Mouse (Mus musculus): Measurements from ENCODE around the gene Cadm1. TPM values are rescaled to one million over a fixed set of nuclear protein-coding genes. Genes with fewer than 3 reads are reported as not detected.

The Cadm1 gene
- polyA plus RNA-seq, 1 experiment from 2014 or later: 68.4 TPM

- H3K27me3 ChIP-seq (ENCODE audit: insufficient read depth, poor library complexity, severe bottlenecking): no peaks in the 10 kb centered on the region
- H3K27ac ChIP-seq: no peak overlapping the region
- no peak overlapping the region for H3K4me3 ChIP-seq
- 60% methylated on average over 12 of the region's 12 CpGs for WGBS
- no peaks in the 10 kb centered on the region for H3K9me3 ChIP-seq
- DNase-seq (ENCODE audit: low spot score): no peak
- H3K36me3 ChIP-seq: no peaks in the 10 kb centered on the region
- H3K4me1 ChIP-seq: peaks cover 20% of the 10 kb centered on the region
Observed at GRCm38 (mm10) chr9:47623447-47624445, 93.8 kb downstream of the Cadm1 start.

DNA sequence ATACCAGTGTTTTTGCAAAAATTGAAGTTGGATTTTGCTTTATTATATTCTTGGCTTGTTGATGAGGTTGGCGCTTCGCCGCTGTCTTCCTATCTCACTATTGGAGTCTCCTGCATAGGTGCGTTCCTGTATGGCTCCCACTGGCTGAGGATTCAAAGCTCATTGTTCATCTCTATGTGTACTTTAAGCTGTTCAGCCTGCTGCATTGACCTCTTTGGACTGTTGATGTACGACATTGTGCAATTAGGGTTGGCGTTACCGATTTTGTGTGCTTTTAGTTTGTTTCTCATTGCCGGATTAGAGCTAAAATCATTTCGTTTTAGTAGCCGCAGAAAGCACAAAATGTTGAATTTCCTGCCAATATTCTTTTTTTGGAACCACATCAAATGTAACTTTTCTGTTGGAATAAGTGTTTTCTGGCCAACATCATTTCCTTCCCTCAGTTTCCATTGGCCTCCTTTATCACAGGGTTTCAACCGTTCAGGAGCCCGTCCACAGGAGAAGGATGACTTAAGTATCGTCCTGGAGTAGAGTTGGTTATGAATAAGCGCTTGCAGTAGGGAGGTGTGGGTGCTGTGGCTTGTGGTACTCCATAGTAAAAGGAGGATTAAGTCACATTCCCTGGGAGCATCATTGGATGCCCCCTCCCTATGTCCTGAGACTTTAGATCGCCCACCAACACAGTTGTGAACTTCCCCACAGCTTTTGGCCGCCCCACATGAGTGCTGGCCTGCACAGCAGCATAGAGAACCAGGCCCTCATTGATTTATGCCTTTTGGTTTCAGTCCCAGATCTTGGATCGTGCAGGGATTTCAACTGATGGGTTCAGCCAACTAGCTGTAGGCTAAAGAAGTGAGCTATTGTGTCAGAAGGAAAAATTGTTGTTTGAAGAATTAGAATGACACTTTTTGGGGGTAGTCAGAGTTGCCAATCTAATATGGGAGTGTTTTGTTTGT, 94.9 kb downstream of the Cadm1 start:
- no peaks in the 10 kb centered on the region for H3K36me3 ChIP-seq
- H3K27ac ChIP-seq: no peak overlapping the region
- peaks cover 2% of the 10 kb centered on the region; the same call in 1 of the 2 replicates for H3K9me3 ChIP-seq
- H3K27me3 ChIP-seq (ENCODE audit: insufficient read depth, poor library complexity, severe bottlenecking): no peaks in the 10 kb centered on the region
- 90% methylated on average over 17 of the region's 17 CpGs for WGBS
- H3K4me1 ChIP-seq: peaks cover 13% of the 10 kb centered on the region
- DNase-seq (ENCODE audit: low spot score): no peak
- no peak overlapping the region for H3K4me3 ChIP-seq

- Histone ChIP-seq H3K9me3 (peaks cover 2% of the 10 kb centered on the region; the same call in 1 of the 2 replicates), H3K27ac (no peak overlapping the region), H3K4me1 (peaks cover 13% of the 10 kb centered on the region), H3K36me3 (no peaks in the 10 kb centered on the region), H3K4me3 (no peak overlapping the region), H3K27me3 (ENCODE audit: insufficient read depth, poor library complexity, severe bottlenecking) (no peaks in the 10 kb centered on the region)
- 89% methylated on average over 7 of the region's 7 CpGs for WGBS
- DNase-seq (ENCODE audit: low spot score): no peak
Observed at GRCm38 (mm10) chr9:47625621-47626210, 95.7 kb downstream of the Cadm1 start.

DNA sequence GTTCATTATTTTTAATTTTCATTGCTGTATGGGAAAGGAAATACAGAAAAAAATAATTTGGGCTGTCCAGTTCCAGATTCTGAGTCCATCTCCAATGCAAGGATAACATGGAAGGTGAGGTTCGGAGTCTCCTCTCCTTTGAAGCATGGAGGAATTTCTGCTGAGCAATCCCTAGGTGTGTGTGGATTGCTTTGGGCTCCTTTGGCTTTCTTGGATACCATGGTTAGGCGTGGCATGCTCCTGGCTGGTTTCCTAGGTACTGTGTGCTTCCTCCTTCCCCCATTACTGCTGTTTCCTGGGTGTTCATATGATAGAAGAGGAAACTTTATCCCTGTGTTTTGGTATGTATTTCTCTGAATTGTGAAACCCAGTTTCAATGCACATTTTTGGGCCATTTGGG, 98.0 kb downstream of the Cadm1 start:
- Histone ChIP-seq H3K27ac (no peak overlapping the region), H3K4me3 (no peak overlapping the region), H3K4me1 (peaks cover 6% of the 10 kb centered on the region; the same call in 1 of the 2 replicates), H3K9me3 (peaks cover 2% of the 10 kb centered on the region; the same call in 1 of the 2 replicates), H3K36me3 (no peaks in the 10 kb centered on the region), H3K27me3 (ENCODE audit: insufficient read depth, poor library complexity, severe bottlenecking) (no peaks in the 10 kb centered on the region)
- DNase-seq (ENCODE audit: low spot score): no peak
- WGBS: 88% methylated on average over 2 of the region's 2 CpGs

- Histone ChIP-seq H3K36me3 (no peaks in the 10 kb centered on the region), H3K9me3 (peaks cover 2% of the 10 kb centered on the region; the same call in 1 of the 2 replicates), H3K27ac (no peak overlapping the region), H3K27me3 (ENCODE audit: insufficient read depth, poor library complexity, severe bottlenecking) (no peaks in the 10 kb centered on the region), H3K4me3 (no peak overlapping the region), H3K4me1 (peaks cover 3% of the 10 kb centered on the region; the same call in 1 of the 2 replicates)
- no peak for DNase-seq (ENCODE audit: low spot score)
- WGBS: 72% methylated on average over 1 of the region's 1 CpGs
Observed at GRCm38 (mm10) chr9:47628550-47628949, 98.6 kb downstream of the Cadm1 start.

GRCm38 (mm10) chr9:47634695-47635094, 104.7 kb downstream of the Cadm1 start:
- no peak for DNase-seq (ENCODE audit: low spot score)
- Histone ChIP-seq H3K4me1 (peaks cover 3% of the 10 kb centered on the region; the same call in 1 of the 2 replicates), H3K27me3 (ENCODE audit: insufficient read depth, poor library complexity, severe bottlenecking) (no peaks in the 10 kb centered on the region), H3K9me3 (no peaks in the 10 kb centered on the region), H3K27ac (no peak overlapping the region), H3K36me3 (no peaks in the 10 kb centered on the region), H3K4me3 (no peak overlapping the region)
- 68% methylated on average over 3 of the region's 3 CpGs for WGBS

GRCm38 (mm10) chr9:47642663-47643062, 112.7 kb downstream of the Cadm1 start:
- Histone ChIP-seq H3K4me1 (peaks cover 13% of the 10 kb centered on the region; the same call in 1 of the 2 replicates), H3K36me3 (no peaks in the 10 kb centered on the region), H3K27ac (no peak overlapping the region), H3K27me3 (ENCODE audit: insufficient read depth, poor library complexity, severe bottlenecking) (no peaks in the 10 kb centered on the region), H3K9me3 (no peaks in the 10 kb centered on the region), H3K4me3 (no peak overlapping the region)
- WGBS: 47% methylated on average over 4 of the region's 4 CpGs
- DNase-seq (ENCODE audit: low spot score): no peak

GRCm38 (mm10) chr9:47645056-47645455, 115.1 kb downstream of the Cadm1 start:
- Histone ChIP-seq H3K36me3 (no peaks in the 10 kb centered on the region), H3K4me3 (no peak overlapping the region), H3K9me3 (no peaks in the 10 kb centered on the region), H3K27ac (no peak overlapping the region), H3K27me3 (ENCODE audit: insufficient read depth, poor library complexity, severe bottlenecking) (no peaks in the 10 kb centered on the region), H3K4me1 (peaks cover 18% of the 10 kb centered on the region)
- DNase-seq (ENCODE audit: low spot score): no peak
- 85% methylated on average over 2 of the region's 2 CpGs for WGBS

- Histone ChIP-seq H3K4me1 (peaks cover 15% of the 10 kb centered on the region), H3K36me3 (no peaks in the 10 kb centered on the region), H3K4me3 (no peak overlapping the region), H3K27me3 (ENCODE audit: insufficient read depth, poor library complexity, severe bottlenecking) (no peaks in the 10 kb centered on the region), H3K9me3 (no peaks in the 10 kb centered on the region), H3K27ac (no peak overlapping the region)
- 84% methylated on average over 11 of the region's 11 CpGs for WGBS
- DNase-seq (ENCODE audit: low spot score): no peak
Observed at GRCm38 (mm10) chr9:47651431-47651830, 121.5 kb downstream of the Cadm1 start.

GRCm38 (mm10) chr9:47652203-47652602, 122.2 kb downstream of the Cadm1 start:
- H3K4me1 ChIP-seq: peaks cover 15% of the 10 kb centered on the region
- 76% methylated on average over 5 of the region's 5 CpGs for WGBS
- no peaks in the 10 kb centered on the region for H3K9me3 ChIP-seq
- no peak for DNase-seq (ENCODE audit: low spot score)
- H3K36me3 ChIP-seq: no peaks in the 10 kb centered on the region
- H3K4me3 ChIP-seq: no peak overlapping the region
- H3K27ac ChIP-seq: no peak overlapping the region
- H3K27me3 ChIP-seq (ENCODE audit: insufficient read depth, poor library complexity, severe bottlenecking): no peaks in the 10 kb centered on the region

- Histone ChIP-seq H3K27ac (no peak overlapping the region), H3K36me3 (no peaks in the 10 kb centered on the region), H3K9me3 (no peaks in the 10 kb centered on the region), H3K4me1 (peaks cover 15% of the 10 kb centered on the region), H3K27me3 (ENCODE audit: insufficient read depth, poor library complexity, severe bottlenecking) (no peaks in the 10 kb centered on the region), H3K4me3 (no peak overlapping the region)
- 92% methylated on average over 4 of the region's 4 CpGs for WGBS
- no peak for DNase-seq (ENCODE audit: low spot score)
Observed at GRCm38 (mm10) chr9:47652936-47653335, 123.0 kb downstream of the Cadm1 start.

- 88% methylated on average over 6 of the region's 6 CpGs for WGBS
- H3K36me3 ChIP-seq: no peaks in the 10 kb centered on the region
- H3K9me3 ChIP-seq: no peaks in the 10 kb centered on the region
- H3K27ac ChIP-seq: no peak overlapping the region
- no peaks in the 10 kb centered on the region for H3K27me3 ChIP-seq (ENCODE audit: insufficient read depth, poor library complexity, severe bottlenecking)
- no peak for DNase-seq (ENCODE audit: low spot score)
- no peak overlapping the region for H3K4me3 ChIP-seq
- H3K4me1 ChIP-seq: no peaks in the 10 kb centered on the region
Observed at GRCm38 (mm10) chr9:47659366-47660090, 129.6 kb downstream of the Cadm1 start.

Data from heart, embryonic 10.5 days (tissue).